Mouse (Mus musculus): Measurements from ENCODE around the gene Ciapin1. TPM values are rescaled to one million over a fixed set of nuclear protein-coding genes. Genes with fewer than 3 reads are reported as not detected.
A peak's percentile ranks its signal among the peaks of the same experiment; 100 is the strongest.
"Not testable (repeated sequence)": the region's sequence is repeated elsewhere in the genome, so short reads cannot be mapped to it uniquely, and the experiment has no call there.

Gene Ciapin1
- polyA plus RNA-seq, 1 experiment from 2014 or later, result 104 TPM

DNA sequence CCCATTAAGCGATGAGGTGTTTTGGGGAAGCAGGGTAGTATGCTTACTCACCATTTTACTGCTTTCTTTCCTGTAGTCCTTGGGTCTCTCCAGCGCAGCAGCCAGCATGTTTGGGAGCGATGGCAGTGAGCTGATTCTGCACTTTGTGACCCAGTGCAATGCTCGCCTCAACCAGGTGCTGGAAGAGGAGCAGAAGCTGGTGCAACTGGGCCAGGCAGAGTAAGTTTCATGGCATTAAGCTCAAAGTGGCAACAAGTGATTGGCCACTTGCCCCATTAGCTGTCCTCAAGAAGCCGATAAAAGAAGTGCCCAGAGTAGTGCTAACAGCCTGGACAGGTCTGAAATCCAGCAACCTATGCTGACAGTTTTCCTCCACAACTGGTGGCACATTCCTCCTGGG is 11.9 kb upstream of the Ciapin1 start:
- H3K27ac ChIP-seq, result no peak overlapping the region
- no peaks in the 10 kb centered on the region for H3K9me3 ChIP-seq
- WGBS, result 94% methylated on average over 5 of the region's 5 CpGs
- no peak overlapping the region for H3K9ac ChIP-seq
- no peaks in the 10 kb centered on the region for H3K4me1 ChIP-seq
- H3K4me2 ChIP-seq, result no peak overlapping the region
- peaks cover 70% of the 10 kb centered on the region for H3K36me3 ChIP-seq
- H3K4me3 ChIP-seq, result no peak overlapping the region
- no peak for ATAC-seq (ENCODE audit: borderline replicate concordance, extremely low read depth, low FRiP score, low TSS enrichment)
- no peaks in the 10 kb centered on the region for H3K27me3 ChIP-seq

DNA sequence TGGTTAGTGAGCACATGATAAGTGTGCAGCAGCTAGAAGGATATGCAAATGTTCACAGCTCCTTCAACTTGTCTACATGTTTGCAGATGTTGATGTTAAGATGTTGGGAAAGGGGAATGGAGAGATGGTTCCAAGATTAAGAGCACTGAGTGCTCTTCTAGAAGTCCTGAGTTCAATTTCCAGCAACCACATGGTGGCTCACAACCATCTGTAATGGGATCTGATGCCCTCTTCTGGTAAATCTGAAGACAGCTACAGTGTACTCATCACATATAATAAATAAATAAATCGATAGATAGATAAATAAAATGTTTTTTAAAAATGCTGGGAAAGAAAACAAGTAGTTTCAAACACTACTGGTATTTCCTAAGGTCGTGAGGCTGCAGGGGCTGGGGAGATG is 3.0 kb upstream of the Ciapin1 start:
- ATAC-seq (ENCODE audit: borderline replicate concordance, extremely low read depth, low FRiP score, low TSS enrichment), result no peak
- H3K4me3 ChIP-seq, result no peak overlapping the region
- WGBS, result 45% methylated on average over 2 of the region's 2 CpGs
- peaks cover 19% of the 10 kb centered on the region for H3K36me3 ChIP-seq
- H3K9ac ChIP-seq, result no peak overlapping the region
- peaks cover 15% of the 10 kb centered on the region for H3K4me1 ChIP-seq
- H3K4me2 ChIP-seq, result no peak overlapping the region
- H3K9me3 ChIP-seq, result no peaks in the 10 kb centered on the region
- no peaks in the 10 kb centered on the region for H3K27me3 ChIP-seq
- no peak overlapping the region for H3K27ac ChIP-seq

DNA sequence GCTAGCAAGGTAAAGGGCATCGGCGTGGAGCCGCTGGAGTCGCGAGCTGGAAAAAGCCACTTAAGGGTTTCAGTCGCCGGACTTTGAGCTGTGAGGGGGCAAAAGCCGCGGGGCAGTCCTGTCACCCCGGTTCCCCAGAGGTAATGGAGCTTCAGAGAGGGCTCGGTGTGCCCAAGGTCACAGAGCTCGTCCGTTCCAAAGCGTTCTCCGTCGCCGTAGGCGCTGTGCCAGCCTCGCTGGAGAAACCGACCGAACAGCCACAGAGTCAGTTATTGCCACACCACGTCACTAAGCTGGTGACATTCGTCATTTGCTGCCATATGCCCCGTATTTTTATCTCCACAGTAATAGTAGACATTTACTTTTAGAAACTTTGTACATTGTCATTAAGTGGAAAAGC is 442 bp upstream of the Ciapin1 start:
- H3K4me2 ChIP-seq, result peak overlapping the region; percentile 76
- under 1% methylated on average over 24 of the region's 24 CpGs for WGBS
- H3K4me3 ChIP-seq, result peak overlapping the region; percentile 85
- peak; percentile 68; the same call in 1 of the 2 replicates for ATAC-seq (ENCODE audit: borderline replicate concordance, extremely low read depth, low FRiP score, low TSS enrichment)
- H3K9me3 ChIP-seq, result no peaks in the 10 kb centered on the region
- no peaks in the 10 kb centered on the region for H3K27me3 ChIP-seq
- 0 out of 2 replicates have a peak, but pooled peaks cover 3% of the 10 kb centered on the region for H3K36me3 ChIP-seq
- H3K4me1 ChIP-seq, result peaks cover 15% of the 10 kb centered on the region
- peak overlapping the region; percentile 97 for H3K9ac ChIP-seq
- H3K27ac ChIP-seq, result peak overlapping the region; percentile 91

DNA sequence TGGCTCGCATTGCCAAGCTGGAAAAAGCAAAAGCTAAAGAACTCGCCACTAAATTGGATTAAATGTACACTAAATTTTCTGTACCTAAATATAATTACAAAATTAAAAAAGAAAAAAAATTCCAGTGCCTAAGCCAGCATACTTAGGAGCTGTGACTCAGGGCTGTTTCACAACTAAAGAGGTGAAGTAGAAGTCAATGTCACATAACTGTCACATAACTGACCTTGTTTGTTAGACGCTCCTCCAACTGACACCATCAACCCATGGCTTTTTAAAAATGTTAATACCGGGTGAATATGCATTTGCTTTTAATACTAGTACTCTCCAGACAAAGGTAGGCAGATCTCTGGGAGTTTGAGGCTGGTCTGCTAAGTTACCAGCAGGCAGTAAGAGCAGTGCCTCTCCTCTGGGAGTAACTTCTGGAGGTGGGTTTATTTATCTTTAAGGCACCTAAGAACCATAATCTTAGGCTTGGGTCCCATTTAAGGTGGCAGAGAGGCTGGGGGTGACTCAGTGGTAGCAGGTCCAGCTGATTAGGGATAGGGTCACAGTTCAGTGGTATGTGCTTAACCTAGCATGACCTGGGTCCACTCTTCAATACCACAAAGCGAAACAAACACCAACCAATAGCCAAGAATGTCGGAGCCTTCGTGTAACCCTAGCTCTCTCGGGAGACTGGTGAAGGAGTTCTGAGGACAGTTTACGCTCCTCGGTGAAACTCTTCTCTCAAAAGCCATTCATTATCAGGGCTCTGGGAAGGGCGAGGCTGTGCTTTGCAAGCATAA is 1.5 kb downstream of the Ciapin1 start:
- Histone ChIP-seq H3K27ac (no peak overlapping the region), H3K4me2 (peak overlapping the region; percentile 76), H3K9me3 (no peaks in the 10 kb centered on the region), H3K4me3 (peak overlapping the region; percentile 85), H3K27me3 (no peaks in the 10 kb centered on the region), H3K9ac (peak overlapping the region; percentile 86; the same call in 1 of the 2 replicates), H3K36me3 (peaks cover 2% of the 10 kb centered on the region), H3K4me1 (peaks cover 15% of the 10 kb centered on the region)
- no peak for ATAC-seq (ENCODE audit: borderline replicate concordance, extremely low read depth, low FRiP score, low TSS enrichment)
- WGBS, result 54% methylated on average over 11 of the region's 11 CpGs

DNA sequence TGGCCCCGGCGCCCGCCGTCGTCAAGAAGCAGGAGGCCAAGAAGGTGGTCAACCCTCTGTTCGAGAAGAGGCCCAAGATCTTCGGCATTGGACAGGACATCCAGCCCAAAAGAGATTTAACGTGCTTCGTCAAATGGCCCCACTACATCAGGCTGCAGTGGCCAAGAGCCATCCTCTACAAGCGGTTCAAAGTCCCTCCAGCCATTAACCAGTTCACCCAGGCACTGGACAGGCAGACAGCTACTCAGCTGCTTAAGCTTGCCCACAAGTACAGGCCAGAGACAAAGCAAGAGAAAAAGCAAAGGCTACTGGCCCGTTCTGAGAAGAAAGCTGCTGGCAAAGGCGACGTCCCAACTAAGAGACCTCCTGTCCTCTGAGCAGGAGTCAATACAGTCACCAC is 2.4 kb downstream of the Ciapin1 start:
- H3K4me3 ChIP-seq; H3K9ac ChIP-seq; H3K9me3 ChIP-seq; H3K4me2 ChIP-seq; ATAC-seq (ENCODE audit: borderline replicate concordance, extremely low read depth, low FRiP score, low TSS enrichment); H3K27ac ChIP-seq; H3K27me3 ChIP-seq; H3K36me3 ChIP-seq: not testable (repeated sequence)
- WGBS, result 90% methylated on average over 13 of the region's 13 CpGs
- peaks cover 15% of the 10 kb centered on the region for H3K4me1 ChIP-seq

DNA sequence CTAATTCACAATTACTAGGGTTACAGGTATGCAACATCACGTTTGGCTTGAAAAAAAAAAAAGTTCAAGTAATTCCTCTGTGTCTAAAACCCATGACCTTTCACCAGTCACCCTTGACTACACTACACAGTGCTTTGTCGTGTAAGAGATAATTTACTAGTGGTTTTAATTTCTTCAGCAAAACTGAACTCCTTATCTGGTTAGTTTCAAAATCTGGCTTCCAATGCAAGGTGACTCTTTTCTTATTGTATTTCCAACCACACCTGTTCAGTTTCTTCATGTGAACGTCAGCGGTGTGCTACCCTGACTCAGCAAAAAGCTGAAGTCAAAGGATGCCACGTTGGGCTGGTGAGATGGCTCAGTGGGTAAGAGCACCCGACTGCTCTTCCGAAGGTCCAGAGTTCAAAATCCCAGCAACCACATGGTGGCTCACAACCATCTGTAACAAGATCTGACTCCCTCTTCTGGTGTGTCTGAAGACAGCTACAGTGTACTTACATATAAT is 4.2 kb downstream of the Ciapin1 start:
- ATAC-seq (ENCODE audit: borderline replicate concordance, extremely low read depth, low FRiP score, low TSS enrichment); H3K27me3 ChIP-seq; H3K27ac ChIP-seq; H3K9ac ChIP-seq; H3K4me3 ChIP-seq; H3K9me3 ChIP-seq; H3K4me2 ChIP-seq: not testable (repeated sequence)
- WGBS, result 66% methylated on average over 7 of the region's 7 CpGs
- Histone ChIP-seq H3K4me1 (peaks cover 11% of the 10 kb centered on the region), H3K36me3 (peaks cover 21% of the 10 kb centered on the region)

DNA sequence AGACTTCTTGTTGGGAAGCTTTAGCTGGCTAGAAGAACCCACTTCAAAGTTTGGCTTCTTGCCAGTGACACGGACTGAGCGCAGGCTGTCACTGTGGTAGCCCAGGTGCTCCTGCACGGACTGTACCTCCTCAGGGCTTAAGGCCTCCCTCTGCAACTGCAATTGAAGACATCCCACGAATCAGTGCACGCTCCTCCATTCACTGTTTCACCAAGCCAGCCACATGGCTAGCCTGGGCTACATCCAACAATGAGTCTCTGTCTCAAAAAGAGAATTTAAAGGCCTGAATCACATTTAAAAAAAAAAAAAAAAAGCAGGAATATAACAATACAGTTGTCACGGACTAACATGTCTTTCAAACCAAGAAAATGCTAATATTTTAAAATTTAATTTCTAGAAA is 9.9 kb downstream of the Ciapin1 start:
- no peaks in the 10 kb centered on the region for H3K27me3 ChIP-seq
- no peak overlapping the region for H3K9ac ChIP-seq
- H3K36me3 ChIP-seq, result peaks cover 64% of the 10 kb centered on the region
- no peaks in the 10 kb centered on the region for H3K4me1 ChIP-seq
- H3K4me3 ChIP-seq, result no peak overlapping the region
- no peak overlapping the region for H3K27ac ChIP-seq
- ATAC-seq (ENCODE audit: borderline replicate concordance, extremely low read depth, low FRiP score, low TSS enrichment), result no peak
- 82% methylated on average over 6 of the region's 6 CpGs for WGBS
- no peak overlapping the region for H3K4me2 ChIP-seq
- no peaks in the 10 kb centered on the region for H3K9me3 ChIP-seq

DNA sequence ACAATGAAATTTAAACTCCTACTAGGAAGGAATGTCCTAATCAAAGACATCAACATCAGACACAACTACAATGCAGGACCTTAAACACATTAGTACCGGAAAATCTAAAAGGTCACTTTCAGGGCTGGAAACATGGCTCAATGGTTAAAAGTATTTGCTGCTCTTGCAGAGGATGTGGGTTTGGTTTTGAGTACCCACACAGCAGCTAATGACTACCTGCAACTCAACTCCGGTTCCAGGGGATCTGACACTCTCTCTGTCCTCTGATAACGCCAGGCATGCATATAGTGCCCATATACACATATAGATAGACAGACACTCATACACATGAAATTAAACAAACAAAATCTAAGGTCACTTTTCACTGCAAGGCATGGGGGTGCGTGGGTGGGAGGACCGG is 11.9 kb downstream of the Ciapin1 start:
- no peaks in the 10 kb centered on the region for H3K27me3 ChIP-seq
- H3K4me1 ChIP-seq, result no peaks in the 10 kb centered on the region
- H3K4me2 ChIP-seq, result no peak overlapping the region
- H3K36me3 ChIP-seq, result peaks cover 70% of the 10 kb centered on the region
- no peak overlapping the region for H3K4me3 ChIP-seq
- no peak overlapping the region for H3K27ac ChIP-seq
- no peaks in the 10 kb centered on the region for H3K9me3 ChIP-seq
- 90% methylated on average over 5 of the region's 5 CpGs for WGBS
- H3K9ac ChIP-seq, result no peak overlapping the region
- ATAC-seq (ENCODE audit: borderline replicate concordance, extremely low read depth, low FRiP score, low TSS enrichment), result no peak

DNA sequence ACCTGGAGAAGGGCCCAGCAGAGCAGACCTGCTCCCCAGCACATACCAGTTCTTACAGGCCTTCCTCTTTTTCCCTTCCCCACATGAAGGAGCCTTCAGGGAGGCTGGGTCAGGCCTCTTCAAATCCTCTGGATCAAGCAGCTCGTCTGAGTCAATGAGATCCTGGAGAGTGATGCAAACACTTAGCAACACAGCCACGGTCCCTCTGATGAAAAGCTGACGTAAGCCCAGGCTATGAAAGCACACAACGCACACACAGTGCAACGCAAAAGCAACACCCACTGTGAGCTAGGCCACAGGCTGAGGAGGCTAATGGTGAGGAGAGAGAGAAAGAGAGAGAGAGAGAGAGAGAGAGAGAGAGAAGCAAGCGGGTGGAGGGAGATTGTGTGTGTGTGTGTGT is 13.0 kb downstream of the Ciapin1 start:
- H3K4me2 ChIP-seq, result no peak overlapping the region
- peaks cover 67% of the 10 kb centered on the region for H3K36me3 ChIP-seq
- H3K9ac ChIP-seq, result no peak overlapping the region
- no peak for ATAC-seq (ENCODE audit: borderline replicate concordance, extremely low read depth, low FRiP score, low TSS enrichment)
- H3K9me3 ChIP-seq, result no peaks in the 10 kb centered on the region
- 77% methylated on average over 6 of the region's 6 CpGs for WGBS
- no peak overlapping the region for H3K27ac ChIP-seq
- no peaks in the 10 kb centered on the region for H3K4me1 ChIP-seq
- no peaks in the 10 kb centered on the region for H3K27me3 ChIP-seq
- no peak overlapping the region for H3K4me3 ChIP-seq

DNA sequence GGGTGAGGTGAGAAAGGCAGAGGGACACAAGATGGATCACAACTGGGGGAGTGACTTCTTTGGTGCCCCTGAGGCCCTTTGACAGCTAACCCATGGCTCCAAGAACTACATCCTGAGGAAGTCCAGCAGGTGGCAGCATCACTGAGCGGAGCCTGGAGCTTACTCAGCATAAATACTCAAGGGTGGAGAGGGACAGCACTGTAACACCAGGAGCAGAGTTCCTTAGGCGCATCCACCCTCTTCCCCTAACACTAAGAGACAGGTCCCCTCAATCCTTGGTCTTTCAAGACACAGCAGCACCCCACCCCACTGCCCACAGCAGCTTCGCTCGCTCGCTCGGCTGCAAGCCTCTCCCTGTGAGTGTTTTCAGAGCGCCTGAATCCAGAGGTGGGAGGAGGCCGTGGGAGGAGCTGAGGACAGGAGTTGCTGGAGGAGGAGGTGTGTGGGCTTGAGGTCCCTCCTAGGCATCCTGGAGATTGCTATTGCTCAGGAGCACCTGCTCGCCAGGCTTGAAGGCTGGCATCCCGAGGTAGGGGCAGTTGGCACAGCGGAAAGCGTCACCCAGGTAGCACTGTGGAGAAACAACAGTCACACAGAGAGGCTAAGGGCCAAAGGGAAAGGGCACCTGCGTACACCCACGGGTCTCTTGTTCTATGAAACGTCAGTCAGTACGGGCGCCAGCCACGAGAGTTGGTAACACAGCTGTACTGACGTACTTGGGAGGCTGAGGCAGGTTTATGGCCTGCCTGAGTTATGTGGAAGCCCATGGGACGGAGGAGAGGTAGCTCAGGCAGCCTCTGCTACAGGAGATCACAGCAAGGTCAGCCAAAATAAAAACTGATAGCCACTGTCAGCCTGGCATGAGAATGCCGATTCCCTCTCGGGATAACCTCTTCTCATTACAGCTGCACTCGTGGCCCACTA is 15.3 kb downstream of the Ciapin1 start:
- Histone ChIP-seq H3K27me3 (no peaks in the 10 kb centered on the region), H3K36me3 (peaks cover 53% of the 10 kb centered on the region), H3K9ac (no peak overlapping the region), H3K4me2 (no peak overlapping the region), H3K4me1 (no peaks in the 10 kb centered on the region), H3K27ac (no peak overlapping the region), H3K9me3 (no peaks in the 10 kb centered on the region), H3K4me3 (no peak overlapping the region)
- peak; percentile 50 for ATAC-seq (ENCODE audit: borderline replicate concordance, extremely low read depth, low FRiP score, low TSS enrichment)
- WGBS, result 79% methylated on average over 23 of the region's 23 CpGs

DNA sequence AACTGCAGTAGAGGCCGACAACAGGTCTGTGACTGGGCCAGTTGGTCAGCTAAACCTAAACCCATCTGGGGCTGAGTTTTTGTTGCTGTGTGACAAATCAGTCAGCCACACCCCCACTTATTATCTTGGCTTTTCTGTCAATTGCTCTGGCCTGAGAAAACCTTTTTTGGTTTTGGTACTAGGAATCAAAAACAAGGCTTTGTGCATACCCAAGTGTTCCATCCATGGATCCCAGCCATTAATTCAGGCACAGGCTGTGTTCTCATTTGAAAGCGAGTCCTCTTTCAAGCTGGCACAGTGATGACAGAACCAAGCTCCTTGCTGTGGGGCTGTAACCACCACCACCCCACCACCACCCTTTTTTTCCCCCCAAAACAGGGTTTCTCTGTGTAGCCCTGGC is 16.8 kb downstream of the Ciapin1 start:
- no peak for ATAC-seq (ENCODE audit: borderline replicate concordance, extremely low read depth, low FRiP score, low TSS enrichment)
- Histone ChIP-seq H3K4me3 (no peak overlapping the region), H3K27me3 (no peaks in the 10 kb centered on the region), H3K9ac (no peak overlapping the region), H3K4me1 (no peaks in the 10 kb centered on the region), H3K36me3 (peaks cover 44% of the 10 kb centered on the region), H3K4me2 (no peak overlapping the region), H3K27ac (no peak overlapping the region), H3K9me3 (no peaks in the 10 kb centered on the region)
- WGBS, result 94% methylated on average over 2 of the region's 2 CpGs

DNA sequence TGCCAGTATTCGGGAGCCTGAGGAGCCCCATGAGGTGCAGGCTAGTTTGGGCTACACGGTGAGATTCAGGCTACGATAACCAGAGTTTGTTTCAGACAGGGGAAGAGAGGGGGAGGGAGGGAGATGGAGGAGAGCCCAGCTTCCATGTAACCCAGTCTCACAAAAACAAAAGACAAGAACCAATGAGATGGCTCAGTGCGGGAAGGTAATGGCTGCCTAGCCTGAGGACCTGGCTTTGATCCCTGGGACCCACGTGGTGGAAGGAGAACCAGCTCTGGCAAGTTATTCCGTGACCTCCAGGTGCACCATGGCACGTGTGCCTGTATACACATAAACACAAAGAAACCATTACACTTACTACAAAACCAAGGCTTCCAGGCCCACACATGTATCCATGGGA is 17.6 kb downstream of the Ciapin1 start:
- Histone ChIP-seq H3K36me3 (peaks cover 37% of the 10 kb centered on the region), H3K4me3 (no peak overlapping the region), H3K27me3 (no peaks in the 10 kb centered on the region), H3K4me1 (no peaks in the 10 kb centered on the region), H3K27ac (no peak overlapping the region), H3K4me2 (no peak overlapping the region), H3K9ac (no peak overlapping the region), H3K9me3 (no peaks in the 10 kb centered on the region)
- no peak for ATAC-seq (ENCODE audit: borderline replicate concordance, extremely low read depth, low FRiP score, low TSS enrichment)
- WGBS, result 86% methylated on average over 7 of the region's 7 CpGs
